Mouse (Mus musculus) gastrocnemius, postnatal 10 days (tissue): Measurements from ENCODE around the gene Iqcf6. TPM values are rescaled to one million over a fixed set of nuclear protein-coding genes. Genes with fewer than 3 reads are reported as not detected.
"Not testable (repeated sequence)": the region's sequence is repeated elsewhere in the genome, so short reads cannot be mapped to it uniquely, and the experiment has no call there.

Experiments
- DNase-seq: peaks from one replicate; pipeline ENCODE4 v3.0.0; 2021; ENCODE audit warnings: mixed read lengths
- long read RNA-seq, 2 experiments: library from polyadenylated mRNA; stranded (forward); transcript quantifications; one replicate each; pipeline ENCODE4 v2.0.0; 2021
- total RNA-seq, 2 experiments: library from RNA; stranded (reverse); gene quantifications; 2 replicates each; pipeline ENCODE4 v1.2.3; 2021

The Iqcf6 gene
- total RNA-seq: not detected
- long read RNA-seq, experiment 1: 0 reads
- long read RNA-seq, experiment 2: 0 reads

DNA sequence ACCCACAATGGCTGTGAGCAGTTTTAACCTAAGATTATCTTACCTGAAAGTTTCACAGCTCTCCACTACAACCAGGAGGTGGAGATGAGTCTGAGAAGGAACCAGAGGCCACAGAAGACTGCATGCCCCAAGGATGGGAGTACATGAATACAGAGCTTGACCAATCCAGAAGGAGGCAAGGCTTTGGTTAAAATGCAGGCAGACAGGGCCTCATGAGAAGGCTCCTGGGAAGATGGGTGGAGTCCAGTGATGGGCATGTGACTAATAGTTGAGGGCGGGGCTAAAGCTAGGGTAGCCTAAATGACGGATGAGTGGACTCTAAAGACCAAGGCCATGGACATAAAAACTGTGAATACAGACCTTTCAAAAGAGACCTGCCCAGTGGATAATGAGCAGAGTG lies at the start of gene Iqcf6:
Iqcf6 (plus strand) TSS at position 301 of the 400 bp plus-strand sequence.
- DNase-seq: no peak

DNA sequence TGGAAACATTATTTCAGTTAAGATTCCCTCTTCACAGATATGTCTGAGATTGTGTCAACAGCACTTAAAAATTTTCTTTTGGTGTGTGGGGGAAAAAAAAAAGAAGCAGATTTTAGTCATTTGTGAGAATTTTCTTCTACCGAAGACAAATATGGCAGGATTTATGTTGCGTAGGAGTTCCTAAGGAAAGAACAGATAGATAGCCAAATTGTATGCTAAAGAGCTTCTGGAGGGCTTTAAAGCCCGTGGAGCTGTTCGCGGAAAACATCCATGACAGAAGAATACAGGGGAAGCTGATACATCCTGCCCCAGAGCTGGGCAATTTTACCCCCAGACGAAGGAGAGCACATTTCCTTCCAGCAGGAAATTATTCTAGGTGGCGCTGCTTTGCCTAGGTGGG lies 46.4 kb upstream of the Iqcf6 start:
- no peak for DNase-seq

DNA sequence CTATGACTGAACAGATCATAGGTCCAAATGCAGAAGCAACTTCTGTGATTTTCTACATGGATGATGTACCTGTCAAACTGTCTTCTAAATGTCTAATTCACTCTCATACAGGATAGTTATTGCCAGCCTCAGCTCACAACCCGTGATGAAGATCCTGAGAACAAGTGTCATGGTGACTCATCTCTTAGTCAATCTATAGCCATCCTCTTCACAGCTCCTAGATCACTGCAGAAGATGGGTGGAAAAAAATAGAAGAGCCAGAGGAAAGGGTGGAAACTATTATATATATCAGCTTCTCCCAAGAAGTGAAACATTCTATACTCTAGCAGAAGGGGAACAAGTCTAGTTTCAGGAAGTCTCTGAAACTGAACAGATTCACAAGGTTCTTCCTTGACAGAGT lies 43.8 kb upstream of the Iqcf6 start:
- DNase-seq: no peak

- no peak for DNase-seq
Observed at GRCm38 (mm10) chr9:106592158-106592557, 34.2 kb upstream of the Iqcf6 start.

DNA sequence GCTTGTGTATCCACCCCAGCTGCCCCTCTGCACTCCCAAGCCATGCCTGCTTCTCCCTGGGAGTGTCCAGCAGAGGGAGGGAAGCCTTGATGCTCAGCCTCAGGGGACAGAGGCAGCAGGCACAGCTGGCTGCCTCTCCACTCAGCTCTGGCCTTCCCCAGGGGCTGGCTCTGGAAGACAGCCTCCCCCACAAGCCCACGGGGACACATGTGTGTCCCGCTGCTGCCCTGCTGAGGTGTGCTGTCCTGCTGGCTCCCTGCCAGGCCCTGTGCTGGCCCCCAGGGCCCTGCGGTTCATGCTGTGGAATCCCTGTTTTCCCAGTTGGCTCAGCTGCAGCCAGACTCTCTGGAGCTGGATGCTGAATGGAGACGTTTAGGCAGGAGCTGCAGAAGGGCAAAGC lies 31.0 kb upstream of the Iqcf6 start:
- not testable (repeated sequence) for DNase-seq

DNA sequence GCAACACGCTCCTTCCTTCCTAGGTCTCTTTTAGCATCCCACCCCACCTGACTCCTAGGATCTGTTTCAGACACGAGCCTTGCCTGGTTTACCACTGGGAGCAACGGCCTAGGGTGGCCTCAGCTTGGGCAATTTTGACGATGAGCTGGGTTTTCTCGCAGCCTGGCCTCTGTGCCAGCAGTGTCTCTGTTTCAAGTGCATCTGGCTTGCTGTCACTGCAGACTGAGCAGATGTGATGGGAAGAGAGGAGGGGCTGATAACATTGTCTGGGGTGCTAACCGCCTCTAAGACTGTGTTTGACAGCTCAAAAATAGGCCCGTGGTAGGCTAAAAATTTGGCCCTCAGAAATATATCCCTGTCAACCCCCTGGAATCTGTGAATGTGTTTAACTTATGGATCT lies 30.5 kb upstream of the Iqcf6 start:
- DNase-seq: no peak

- no peak for DNase-seq
Observed at GRCm38 (mm10) chr9:106598466-106598865, 27.9 kb upstream of the Iqcf6 start.

- DNase-seq: peak; percentile 29
Observed at GRCm38 (mm10) chr9:106600546-106600945, 25.8 kb upstream of the Iqcf6 start.

GRCm38 (mm10) chr9:106610727-106611126 lies 15.7 kb upstream of the Iqcf6 start:
- DNase-seq: no peak

- no peak for DNase-seq
Observed at GRCm38 (mm10) chr9:106613951-106614350, 12.4 kb upstream of the Iqcf6 start.

DNA sequence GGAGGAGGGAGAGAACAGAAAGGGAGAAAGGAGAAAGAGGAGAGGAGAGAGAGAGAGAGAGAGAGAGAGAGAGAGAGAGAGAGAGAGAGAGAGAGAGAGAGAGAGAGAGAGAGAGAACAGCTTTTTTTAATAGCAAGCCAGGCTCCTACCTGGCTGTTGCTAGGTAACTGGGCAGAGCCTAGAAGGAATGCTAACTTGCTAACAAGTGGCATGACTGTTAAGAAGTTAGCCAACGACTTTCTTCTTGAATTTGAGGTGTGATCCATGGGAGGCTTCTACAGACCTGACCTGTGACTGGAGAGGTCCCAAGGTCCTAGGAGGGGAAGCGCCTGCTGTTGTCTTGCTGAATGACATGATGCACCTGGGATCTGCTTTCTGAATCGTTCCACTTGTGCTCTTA lies 11.8 kb upstream of the Iqcf6 start:
- no peak for DNase-seq

DNA sequence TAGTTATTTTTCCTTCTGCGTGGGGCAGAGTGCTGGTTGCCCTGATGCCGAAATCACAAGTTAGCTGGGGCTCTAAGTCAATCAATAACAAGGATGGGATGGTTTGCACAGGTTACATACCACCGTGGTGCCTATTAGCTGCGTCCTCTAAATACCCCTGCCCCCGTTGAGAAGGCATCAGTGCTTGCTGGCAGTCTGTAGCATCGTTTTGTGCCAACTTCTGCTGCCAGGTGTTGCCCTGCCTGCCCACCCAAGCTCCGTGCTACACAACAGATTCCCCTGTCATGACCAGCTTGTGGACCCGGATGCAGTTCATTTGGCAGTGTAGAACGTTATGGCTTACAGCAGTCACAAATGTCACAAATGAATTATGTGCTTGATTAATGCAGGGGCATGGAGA lies 10.1 kb upstream of the Iqcf6 start:
- no peak for DNase-seq

DNA sequence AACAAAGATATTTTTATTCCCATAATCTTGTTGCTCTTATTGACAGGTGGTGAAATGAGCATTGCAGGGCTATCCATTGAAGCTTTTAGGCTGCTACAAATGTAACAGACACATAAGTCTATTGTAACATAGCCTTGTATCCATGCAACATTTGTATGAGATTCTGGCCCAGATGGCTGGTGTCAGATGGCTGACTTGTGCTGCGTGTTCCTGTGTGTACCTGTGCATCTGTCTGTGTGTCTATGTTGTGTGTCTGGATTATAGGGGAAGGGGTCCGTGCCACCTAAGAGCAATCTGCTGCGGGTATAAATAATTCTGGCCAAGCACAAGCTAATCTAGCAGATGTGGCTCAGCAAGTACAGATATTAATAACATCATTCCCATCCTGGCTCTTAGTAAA lies 8.9 kb upstream of the Iqcf6 start:
- DNase-seq: no peak

GRCm38 (mm10) chr9:106627796-106628195 lies 1.4 kb downstream of the Iqcf6 start:
- not testable (repeated sequence) for DNase-seq

- DNase-seq: no peak
Observed at GRCm38 (mm10) chr9:106632185-106632584, 5.8 kb downstream of the Iqcf6 start.

- no peak for DNase-seq
Observed at GRCm38 (mm10) chr9:106638154-106638553, 11.8 kb downstream of the Iqcf6 start.

- no peak for DNase-seq
Observed at GRCm38 (mm10) chr9:106641346-106641745, 15.0 kb downstream of the Iqcf6 start.

- peak; percentile 76 for DNase-seq
Observed at GRCm38 (mm10) chr9:106643128-106643527, 16.7 kb downstream of the Iqcf6 start.

DNA sequence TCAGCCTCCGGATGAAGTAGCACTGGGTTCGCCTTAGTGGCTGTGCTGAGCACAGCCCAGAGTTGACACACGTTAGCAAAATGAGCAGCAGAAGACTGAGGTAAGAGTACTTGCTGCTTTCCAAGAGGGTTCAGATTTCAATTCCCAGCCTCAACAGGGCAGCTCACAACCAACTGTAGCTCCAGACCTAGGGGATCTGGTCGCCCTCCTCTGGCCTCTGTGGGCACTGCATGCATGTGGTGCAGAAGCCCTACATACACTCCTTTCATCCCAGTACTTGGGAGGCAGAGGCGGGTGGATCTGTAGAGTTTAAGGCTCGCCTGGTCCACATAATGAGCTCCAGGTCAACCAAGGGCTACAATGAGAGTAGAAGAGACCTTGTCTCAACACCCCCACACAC lies 17.4 kb downstream of the Iqcf6 start:
- no peak for DNase-seq

DNA sequence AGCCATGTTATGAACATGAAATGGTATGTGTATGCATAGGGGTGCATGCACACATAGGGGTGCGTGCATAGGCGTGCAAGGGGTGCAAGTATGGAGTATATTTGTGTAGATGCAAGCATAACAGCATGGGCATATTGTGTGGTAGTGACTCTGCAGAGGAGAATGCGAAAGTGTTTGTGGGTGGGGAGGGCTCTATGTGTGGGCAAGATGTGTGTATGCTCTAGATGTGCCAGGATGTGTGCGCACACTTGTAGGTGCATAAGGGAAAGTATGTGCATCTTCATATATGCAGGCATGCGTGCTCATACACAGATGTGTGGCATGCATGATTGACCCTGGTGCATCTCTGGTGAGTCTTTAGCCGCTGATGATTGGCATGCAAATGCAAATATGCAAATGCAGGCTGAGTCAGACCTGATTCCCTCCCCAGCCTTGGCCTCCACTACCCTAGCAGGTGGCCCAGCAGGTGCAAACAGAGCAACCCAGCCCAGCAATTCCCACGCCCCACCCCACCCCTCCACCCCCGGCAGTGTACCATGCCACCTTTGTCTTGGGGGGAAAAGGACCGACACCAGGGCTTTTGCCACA lies 19.4 kb downstream of the Iqcf6 start:
- no peak for DNase-seq

DNA sequence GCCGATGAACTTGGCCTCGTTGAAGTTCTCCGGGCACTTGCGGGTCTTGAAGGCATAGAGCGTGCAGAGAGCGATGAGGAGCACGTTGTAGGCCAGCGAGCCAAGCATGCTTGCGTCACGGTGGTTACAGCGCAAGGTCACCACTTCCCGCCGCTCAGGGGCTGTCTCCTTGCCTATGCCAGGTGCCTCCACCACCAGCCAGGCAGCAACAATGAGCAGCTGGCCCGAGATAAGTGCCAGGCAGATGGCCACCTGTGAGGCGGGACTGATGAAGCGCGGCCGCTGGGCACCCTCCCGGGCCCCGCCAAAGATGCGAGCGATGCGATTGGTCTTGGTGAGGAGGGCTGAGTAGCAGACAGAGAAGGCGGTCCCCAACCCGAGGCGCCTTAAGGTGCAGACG lies 20.8 kb downstream of the Iqcf6 start:
- no peak for DNase-seq

DNA sequence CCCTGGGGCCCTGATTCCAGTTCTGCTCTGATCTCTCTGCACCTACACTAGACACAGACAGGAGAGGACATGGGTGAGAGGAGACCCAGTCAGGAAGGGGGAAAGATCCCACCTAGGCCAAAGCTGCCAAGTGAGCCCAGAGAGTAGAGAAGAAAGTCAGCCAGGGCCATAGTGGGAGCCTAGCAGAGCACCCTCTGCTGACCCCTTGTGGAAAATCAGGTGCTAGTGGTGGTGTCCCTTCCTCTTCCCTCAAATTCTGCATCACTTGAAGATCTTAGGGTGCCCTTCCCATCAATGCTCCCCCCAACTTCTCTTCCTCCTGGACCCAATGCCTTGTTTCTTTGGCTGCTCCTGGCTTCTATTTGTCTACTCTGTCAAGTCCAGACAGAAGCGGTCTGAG lies 26.3 kb downstream of the Iqcf6 start:
- DNase-seq: no peak

DNA sequence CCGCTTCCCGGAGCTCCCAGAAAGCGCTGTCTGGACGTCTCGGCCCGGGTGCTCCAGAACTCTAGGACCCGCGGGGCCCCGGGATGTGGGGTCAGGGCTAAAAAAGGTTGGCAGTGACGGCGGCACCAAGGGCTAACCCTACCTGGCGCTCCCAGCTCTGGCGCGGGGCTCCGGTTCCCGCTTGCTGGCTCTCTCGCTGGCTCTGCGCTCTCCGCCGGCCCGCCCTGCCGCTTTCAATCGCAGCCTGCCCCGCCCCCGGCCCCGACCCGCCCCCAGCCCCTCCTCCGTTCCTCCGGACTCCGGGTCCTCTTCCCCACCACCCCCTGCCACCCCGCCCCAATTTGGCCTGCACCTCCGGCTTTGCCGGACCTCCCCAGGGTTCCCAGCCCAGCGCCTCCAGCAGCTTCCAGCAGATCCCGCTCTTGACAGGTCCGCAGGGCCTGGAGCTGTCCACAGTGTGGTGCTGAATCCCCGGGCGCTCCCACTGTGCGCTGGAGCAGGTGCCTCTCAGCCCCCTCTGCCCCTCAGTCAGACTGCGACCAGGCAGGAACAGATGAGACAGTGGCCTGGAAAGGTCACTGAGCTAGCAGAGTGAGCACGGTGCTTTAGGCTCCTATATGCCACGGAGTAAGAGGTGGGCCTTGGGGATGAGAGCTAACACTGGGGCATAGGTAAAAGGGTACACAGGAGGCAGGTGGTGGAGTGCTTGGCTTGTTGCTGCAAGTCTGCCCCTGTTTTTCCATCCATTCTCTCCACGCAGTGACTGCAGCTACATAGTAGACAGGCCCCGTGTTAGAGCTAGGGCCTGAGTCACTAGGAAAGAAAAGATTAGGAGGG lies 29.7 kb downstream of the Iqcf6 start, which contains the start of gene Grm2:
Grm2 (minus strand) TSS at position 199 of the 837 bp plus-strand sequence.
- peak; percentile 80 for DNase-seq

GRCm38 (mm10) chr9:106656820-106657219 lies 30.4 kb downstream of the Iqcf6 start:
- DNase-seq: no peak
